Mouse (Mus musculus): ENCODE results near the gene Htr6. TPM values are rescaled to one million over a fixed set of nuclear protein-coding genes. Genes with fewer than 3 reads are reported as not detected.
A peak's percentile ranks its signal among the peaks of the same experiment; 100 is the strongest.

Htr6 gene
- polyA plus RNA-seq, 1 experiment = 1.8 TPM

DNA sequence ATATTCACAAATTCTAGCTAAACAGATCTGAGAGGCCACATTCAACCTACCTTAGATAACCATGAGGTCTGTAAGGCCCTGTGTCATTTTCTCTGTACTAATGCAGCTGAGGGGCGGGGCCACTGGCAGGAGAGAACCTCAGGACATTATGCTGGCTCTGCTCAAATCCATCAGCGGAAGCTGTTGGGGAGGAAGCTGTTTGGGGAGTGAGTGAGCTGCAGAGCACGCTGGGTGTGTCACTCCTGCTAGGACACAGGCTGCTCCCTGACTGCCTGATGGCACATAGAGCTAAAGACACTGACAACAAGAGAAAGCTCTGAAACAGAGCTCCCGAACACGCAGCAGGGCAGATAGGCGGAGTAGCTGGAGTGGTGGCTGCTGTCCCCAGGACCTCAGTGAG is 44.7 kb downstream of the Htr6 start:
- DNase-seq (ENCODE audit: low read depth) = no peak
- TF ChIP-seq CTCF (IDR thresholded peaks at IDR 0.05; ENCODE audit: borderline replicate concordance, extremely low read depth, insufficient read depth, insufficient read length) (no peak), POLR2A (IDR thresholded peaks at IDR 0.05; ENCODE audit: borderline replicate concordance, extremely low read depth, insufficient read depth, insufficient read length, poor library complexity, severe bottlenecking) (no peak)

DNA sequence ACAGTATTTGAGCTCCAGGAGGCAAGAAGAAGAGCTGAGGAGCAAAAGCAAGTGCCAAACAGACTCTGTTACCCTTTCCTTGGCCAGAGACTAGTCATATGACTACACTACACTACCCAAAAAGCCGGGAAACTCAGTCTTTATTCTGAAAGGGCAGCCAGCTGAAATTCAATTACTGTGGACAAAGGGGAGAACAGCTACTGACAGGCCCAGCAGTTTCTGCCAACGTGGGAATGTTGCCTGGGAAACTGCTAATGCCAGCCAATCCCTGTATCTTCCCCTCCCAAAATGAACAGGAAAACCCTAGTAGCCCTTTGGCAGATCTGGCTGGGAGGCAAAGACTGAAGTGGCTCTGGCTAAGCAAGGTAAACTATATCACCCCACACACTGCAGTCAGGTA is 51.0 kb downstream of the Htr6 start:
- no peak for TF ChIP-seq POLR2A (IDR thresholded peaks at IDR 0.05; ENCODE audit: borderline replicate concordance, extremely low read depth, insufficient read depth, insufficient read length, poor library complexity, severe bottlenecking)
- TF ChIP-seq CTCF (IDR thresholded peaks at IDR 0.05; ENCODE audit: borderline replicate concordance, extremely low read depth, insufficient read depth, insufficient read length) = no peak
- peak; percentile 95 for DNase-seq (ENCODE audit: low read depth)

DNA sequence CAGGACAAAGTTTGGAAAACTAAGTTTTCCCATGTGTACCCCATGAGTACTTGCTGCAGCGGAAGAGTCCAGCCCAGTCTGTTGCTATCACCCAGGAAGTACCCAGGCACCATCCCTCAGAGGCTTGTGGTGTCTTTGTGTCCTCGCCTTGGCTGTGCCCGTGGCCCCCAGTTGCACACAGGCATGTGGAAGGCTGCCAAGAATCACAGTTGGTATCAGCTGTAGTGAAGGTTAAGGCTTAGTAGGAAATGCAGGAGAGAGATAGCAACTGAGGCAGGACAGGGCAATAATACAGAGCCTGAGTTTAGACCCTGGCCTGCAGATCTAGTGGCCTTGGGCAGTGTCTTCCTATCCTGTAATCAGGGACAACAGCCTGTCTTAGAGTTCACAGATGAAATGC is 55.0 kb downstream of the Htr6 start:
- peak; percentile 36 for DNase-seq (ENCODE audit: low read depth)
- TF ChIP-seq POLR2A (IDR thresholded peaks at IDR 0.05; ENCODE audit: borderline replicate concordance, extremely low read depth, insufficient read depth, insufficient read length, poor library complexity, severe bottlenecking) = no peak
- TF ChIP-seq CTCF (IDR thresholded peaks at IDR 0.05; ENCODE audit: borderline replicate concordance, extremely low read depth, insufficient read depth, insufficient read length) = no peak

DNA sequence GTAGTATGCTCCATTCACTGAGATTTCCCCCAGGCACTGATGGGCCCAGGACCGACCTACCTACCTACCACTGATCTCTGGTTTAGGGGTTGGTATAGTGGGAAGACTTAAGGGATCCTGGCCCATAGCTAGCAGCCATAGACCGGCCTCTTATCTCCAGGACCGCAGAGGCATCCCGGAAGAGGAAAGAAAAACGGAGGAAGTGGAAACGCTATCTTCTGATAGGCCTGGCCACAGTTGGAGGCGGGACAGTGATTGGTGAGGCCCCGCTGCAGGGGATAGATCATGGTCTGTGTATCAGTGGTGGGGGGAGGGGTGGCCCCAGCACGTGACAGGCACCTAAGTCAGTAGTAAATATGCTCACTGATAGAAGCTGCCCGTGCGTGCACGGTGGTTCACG is 56.0 kb downstream of the Htr6 start:
- peak; percentile 15 for DNase-seq (ENCODE audit: low read depth)
- TF ChIP-seq CTCF (IDR thresholded peaks at IDR 0.05; ENCODE audit: borderline replicate concordance, extremely low read depth, insufficient read depth, insufficient read length) (no peak), POLR2A (IDR thresholded peaks at IDR 0.05; ENCODE audit: borderline replicate concordance, extremely low read depth, insufficient read depth, insufficient read length, poor library complexity, severe bottlenecking) (no peak)

DNA sequence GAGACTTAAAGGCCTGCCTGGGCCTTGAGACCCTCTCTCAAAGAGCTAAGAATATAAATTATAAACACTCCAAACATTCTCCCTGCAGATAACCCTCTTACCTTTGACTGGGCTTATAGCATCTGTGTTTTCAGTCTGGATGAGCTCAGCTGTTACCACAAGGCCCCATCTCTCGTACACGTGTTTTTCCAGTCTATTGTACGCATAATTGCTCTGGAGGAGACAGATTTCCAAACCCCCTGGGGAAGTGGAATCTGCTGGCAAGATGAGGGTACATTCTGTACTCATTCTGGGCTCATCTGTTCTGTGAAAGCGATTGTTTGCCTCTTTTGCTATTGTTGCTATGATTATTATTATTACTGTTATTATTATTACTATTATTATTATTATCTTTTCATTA is 56.4 kb downstream of the Htr6 start:
- DNase-seq (ENCODE audit: low read depth) = peak; percentile 71
- no peak for TF ChIP-seq POLR2A (IDR thresholded peaks at IDR 0.05; ENCODE audit: borderline replicate concordance, extremely low read depth, insufficient read depth, insufficient read length, poor library complexity, severe bottlenecking)
- TF ChIP-seq CTCF (IDR thresholded peaks at IDR 0.05; ENCODE audit: borderline replicate concordance, extremely low read depth, insufficient read depth, insufficient read length) = no peak

DNA sequence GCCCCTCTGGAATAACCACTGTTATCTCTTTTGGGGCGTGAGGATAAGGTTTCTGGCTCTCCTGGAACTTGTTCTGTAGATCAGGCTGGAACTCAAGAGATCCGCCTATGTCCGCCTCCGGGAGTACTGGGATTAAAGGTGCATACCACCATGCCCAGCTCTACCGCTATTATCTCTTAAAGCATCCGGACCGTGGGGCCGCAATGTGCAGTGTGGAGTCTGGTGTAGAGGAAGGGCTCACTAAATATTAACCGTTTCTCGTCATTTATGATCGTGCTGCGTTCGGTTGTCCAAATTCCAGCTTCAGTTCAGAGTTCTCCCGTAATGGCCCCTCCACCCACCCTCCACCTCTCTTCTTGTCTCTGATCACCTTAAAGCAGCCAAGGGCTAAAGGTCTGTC is 57.0 kb downstream of the Htr6 start:
- no peak for DNase-seq (ENCODE audit: low read depth)
- TF ChIP-seq POLR2A (IDR thresholded peaks at IDR 0.05; ENCODE audit: borderline replicate concordance, extremely low read depth, insufficient read depth, insufficient read length, poor library complexity, severe bottlenecking) = no peak
- TF ChIP-seq CTCF (IDR thresholded peaks at IDR 0.05; ENCODE audit: borderline replicate concordance, extremely low read depth, insufficient read depth, insufficient read length) = no peak

DNA sequence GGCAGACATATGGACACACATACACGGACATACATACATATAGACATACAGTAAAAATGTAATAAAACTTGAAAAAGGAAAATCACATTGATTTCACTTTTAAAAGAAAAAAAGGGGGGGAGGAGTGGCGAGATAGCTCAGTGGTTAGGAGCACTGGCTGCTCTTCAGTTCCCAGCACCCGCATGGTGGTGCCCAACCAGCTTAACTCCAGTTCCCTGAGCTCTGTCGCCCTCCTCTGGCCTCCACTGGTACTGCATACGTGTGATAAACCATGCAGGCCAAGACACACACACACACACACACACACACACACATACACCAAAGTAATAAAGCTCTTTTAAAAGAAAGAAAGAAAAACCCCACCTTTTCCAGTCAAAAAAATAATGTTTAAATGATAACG is 60.6 kb downstream of the Htr6 start:
- TF ChIP-seq CTCF (IDR thresholded peaks at IDR 0.05; ENCODE audit: borderline replicate concordance, extremely low read depth, insufficient read depth, insufficient read length) = peak; percentile 39; the same call in 1 of the 2 replicates
- no peak for TF ChIP-seq POLR2A (IDR thresholded peaks at IDR 0.05; ENCODE audit: borderline replicate concordance, extremely low read depth, insufficient read depth, insufficient read length, poor library complexity, severe bottlenecking)
- no peak for DNase-seq (ENCODE audit: low read depth)

DNA sequence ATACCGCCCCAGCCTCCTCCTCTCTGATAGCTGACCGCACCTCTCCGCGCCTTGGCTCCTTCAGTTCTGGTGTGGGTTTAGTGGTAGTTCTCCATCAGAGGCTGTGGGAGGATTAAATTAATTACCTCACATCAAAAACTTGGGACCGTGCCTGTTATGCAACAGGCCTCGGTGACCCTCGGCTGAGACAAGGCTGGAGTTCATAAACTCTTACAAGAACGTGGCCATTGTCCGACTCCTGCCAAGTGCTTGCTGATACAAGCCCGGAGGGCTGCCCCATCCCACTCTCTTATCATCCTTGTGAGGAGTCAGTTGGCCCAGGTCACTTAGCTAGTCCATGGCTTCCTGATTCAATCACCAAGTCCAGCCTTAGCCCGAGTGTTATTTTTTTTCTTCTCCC is 62.1 kb downstream of the Htr6 start:
- no peak for DNase-seq (ENCODE audit: low read depth)
- TF ChIP-seq CTCF (IDR thresholded peaks at IDR 0.05; ENCODE audit: borderline replicate concordance, extremely low read depth, insufficient read depth, insufficient read length) = no peak
- TF ChIP-seq POLR2A (IDR thresholded peaks at IDR 0.05; ENCODE audit: borderline replicate concordance, extremely low read depth, insufficient read depth, insufficient read length, poor library complexity, severe bottlenecking) = no peak

DNA sequence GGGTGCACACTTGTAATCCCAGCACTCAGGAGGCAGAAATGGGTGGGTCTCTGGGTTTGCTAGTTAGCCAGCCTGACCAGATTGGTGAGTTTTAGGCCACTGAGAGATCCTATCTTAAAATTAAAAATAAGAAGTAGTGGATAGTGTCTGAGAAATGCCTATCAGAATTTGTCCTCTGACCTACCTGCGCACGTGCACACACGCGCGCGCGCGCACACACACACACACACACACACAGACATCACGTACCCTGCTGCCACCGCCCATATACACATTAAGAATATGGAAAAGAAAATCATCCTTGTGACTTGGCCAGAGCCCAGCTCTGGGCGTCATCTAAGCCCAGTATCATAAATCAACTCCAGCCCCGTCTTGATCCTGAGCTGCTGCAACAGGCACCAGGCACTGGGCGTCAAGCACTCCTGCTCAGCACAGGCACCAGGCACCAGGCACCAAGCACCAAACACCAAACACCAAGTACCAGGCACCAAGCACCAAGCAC is 64.1 kb downstream of the Htr6 start:
- TF ChIP-seq POLR2A (IDR thresholded peaks at IDR 0.05; ENCODE audit: borderline replicate concordance, extremely low read depth, insufficient read depth, insufficient read length, poor library complexity, severe bottlenecking) (no peak), CTCF (IDR thresholded peaks at IDR 0.05; ENCODE audit: borderline replicate concordance, extremely low read depth, insufficient read depth, insufficient read length) (no peak)
- DNase-seq (ENCODE audit: low read depth) = no peak

Other genes with a start within 250 kb of the Htr6 start
- 0.61 and 0.94 TPM in 2 replicates for gene Pla2g5, start 212.1 kb downstream of the Htr6 start, polyA plus RNA-seq (2012; rRNA removed)
- gene Gm13030, start 201.6 kb downstream of the Htr6 start, polyA plus RNA-seq (2012; rRNA removed) = not detected in 2 replicates
- gene Pla2g2e, start 197.6 kb downstream of the Htr6 start, polyA plus RNA-seq (2012; rRNA removed) = not detected in 2 replicates
- 7.0 and 9.8 TPM in 2 replicates for gene Otud3, start 161.6 kb downstream of the Htr6 start, polyA plus RNA-seq (2012; rRNA removed)
- gene Rnf186, start 108.5 kb downstream of the Htr6 start, polyA plus RNA-seq (2012; rRNA removed) = not detected in 2 replicates
- 0.62 and 0.64 TPM in 2 replicates for gene Tmco4, start 102.7 kb downstream of the Htr6 start, polyA plus RNA-seq (2012; rRNA removed)
- gene Nbl1, start 17.4 kb upstream of the Htr6 start, polyA plus RNA-seq (2012; rRNA removed) = 33.8 and 35.8 TPM in 2 replicates
- gene Minos1, start 55.5 kb upstream of the Htr6 start, polyA plus RNA-seq (2012; rRNA removed) = 115 and 144 TPM in 2 replicates
- 138 and 186 TPM in 2 replicates for gene Capzb, start 117.3 kb upstream of the Htr6 start, polyA plus RNA-seq (2012; rRNA removed)
- gene Pqlc2, start 235.1 kb upstream of the Htr6 start, polyA plus RNA-seq (2012; rRNA removed) = 21.7 and 27.3 TPM in 2 replicates
- gene Akr7a5, start 235.2 kb upstream of the Htr6 start, polyA plus RNA-seq (2012; rRNA removed) = 16.5 and 22.4 TPM in 2 replicates